Mouse (Mus musculus) kidney, adult 2 months (tissue): Measurements from ENCODE around the gene Dse.

Experiments used
- CTCF ChIP-seq: fragments of 200-500 bp; conservative IDR thresholded peaks from 2 replicates; pipeline ENCODE4 v1.5.1; 2011; ENCODE audit warnings: low read depth, mild to moderate bottlenecking, control low read depth, low read length, moderate library complexity, mixed read lengths; ENCODE audit not compliant: insufficient read depth, insufficient read length
- POLR2A ChIP-seq: fragments of 200-500 bp; IDR thresholded peaks from one replicate; pipeline ENCODE4 v1.6.1; 2011; ENCODE audit warnings: low read depth, low read length, control low read depth

DNA sequence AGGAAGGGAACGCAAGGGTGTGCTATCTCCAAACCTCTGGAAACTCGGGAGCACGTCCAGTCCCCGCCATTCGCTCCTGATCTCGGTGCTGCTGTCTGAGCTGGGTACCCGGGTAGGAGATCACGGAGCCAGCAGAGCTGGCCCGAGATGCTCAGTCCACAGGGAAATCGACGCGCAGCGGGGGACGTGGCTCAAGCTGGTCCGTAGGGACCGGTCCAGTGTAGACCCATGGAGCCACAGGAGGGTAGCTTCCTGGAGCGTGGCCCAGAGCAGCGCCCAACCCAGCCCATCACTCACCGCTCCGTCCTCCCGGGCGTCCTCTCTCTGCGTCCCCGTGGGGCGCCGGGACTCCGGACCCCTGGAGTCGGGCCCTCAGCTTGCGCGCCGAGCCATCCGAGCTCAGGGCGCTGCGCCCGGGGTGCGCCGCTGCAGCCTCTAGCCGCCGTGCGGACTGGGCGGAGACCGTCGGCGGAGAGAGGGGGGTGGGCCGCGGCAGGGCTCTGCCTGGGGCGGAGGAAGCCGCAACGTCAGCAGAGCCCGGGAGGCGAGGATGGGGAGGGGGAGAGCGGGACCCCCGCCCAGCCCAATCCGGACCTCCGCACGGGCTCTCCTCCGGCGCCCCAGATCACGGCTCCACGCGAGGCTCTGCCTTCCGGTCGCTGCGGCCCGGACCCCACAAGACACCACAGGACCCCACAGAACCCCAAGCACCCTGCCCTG lies 572 bp downstream of the Dse start:
- no peak for TF ChIP-seq POLR2A
- 0 out of 2 replicates have a peak, but pooled peaks have one; percentile 19 for TF ChIP-seq CTCF
